Mouse (Mus musculus) G1E (cell line): ENCODE data around the gene Spock2.

ENCODE experiments used
- CTCF ChIP-seq: IDR thresholded peaks from 2 replicates; pipeline ENCODE4 v1.5.1; 2012; ENCODE audit warnings: low read depth, low read length, inconsistent platforms, mixed read lengths
- POLR2AphosphoS5 ChIP-seq: IDR thresholded peaks from 2 replicates; pipeline ENCODE4 v1.6.1; 2012; ENCODE audit warnings: low read depth, low read length, inconsistent platforms; ENCODE audit not compliant: insufficient replicate concordance

- TF ChIP-seq POLR2AphosphoS5, result no peak
- no peak for TF ChIP-seq CTCF
Observed at GRCm38 (mm10) chr10:60151107-60151663, 45.2 kb downstream of the Spock2 start.
